In the genomic region with DNA sequence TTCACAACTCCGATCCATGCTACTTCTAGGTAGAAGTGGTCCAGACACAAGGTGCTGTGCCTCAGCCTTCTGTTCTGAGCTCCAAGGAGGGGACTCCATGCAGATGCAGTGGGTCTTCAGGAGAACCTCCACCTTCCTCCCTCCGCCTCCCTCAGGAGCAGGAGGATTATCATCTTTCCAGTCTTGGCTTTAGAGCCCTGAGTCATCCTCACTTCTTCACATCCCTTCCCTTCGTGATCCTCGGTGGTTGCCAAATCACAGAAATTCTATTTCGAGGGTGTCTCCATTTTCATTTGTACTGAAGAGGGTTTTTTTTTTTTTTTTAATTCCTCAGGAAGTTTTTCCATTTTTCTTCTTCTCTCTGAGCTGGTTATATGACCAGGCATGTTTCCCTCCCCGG, we compare ENCODE assay signal across 25 mouse cellular contexts.
"Had no signal": no experiment of that assay in that cellular context is flagged by ENCODE, and none has a peak within 500 bp of the region (broad histone marks: within the 10 kb centered on the region; RNA-seq: fewer than 3 reads in every experiment).

No protein-coding gene starts in this region.

- ATAC-seq: hindbrain, embryonic 16.5 days; inflammation-experienced regulatory T-cells, adult 6 months; intestine, embryonic 15.5 days; intestine, postnatal 0 days had no signal

- H3K4me3 ChIP-seq: gastrocnemius, adult 2 months; heart, embryonic 10.5 days; heart, embryonic 12.5 days; hindbrain, embryonic 10.5 days; hindbrain, embryonic 12.5 days; intestine, embryonic 15.5 days; layer of hippocampus, adult 2 months; limb, embryonic 10.5 days; limb, embryonic 12.5 days; liver, embryonic 13.5 days had no signal

- H3K27ac ChIP-seq: gastrocnemius, adult 2 months; heart, embryonic 10.5 days; hindbrain, embryonic 10.5 days; hindbrain, embryonic 12.5 days; hindbrain, embryonic 14.5 days; intestine, embryonic 15.5 days; layer of hippocampus, adult 2 months; limb, embryonic 10.5 days; limb, embryonic 12.5 days; liver, embryonic 13.5 days had no signal

- DNase-seq: gastrocnemius, adult 2 months; gastrocnemius, postnatal 10 days; gastrocnemius, postnatal 25 days; heart, adult 18-20 months; heart, postnatal 10 days; heart, postnatal 4 days; kidney, adult 18-20 months; kidney, adult 8-10 months; kidney, postnatal 10 days; kidney, postnatal 25 days; kidney, postnatal 4 days; liver; liver, embryonic 13.5 days had no signal
